Mouse (Mus musculus): ENCODE measurements around the gene Fam117a. TPM values are rescaled to one million over a fixed set of nuclear protein-coding genes. Genes with fewer than 3 reads are reported as not detected.
A peak's percentile ranks its signal among the peaks of the same experiment; 100 is the strongest.
"Not testable (repeated sequence)": the region's sequence is repeated elsewhere in the genome, so short reads cannot be mapped to it uniquely, and the experiment has no call there.

Gene Fam117a
- total RNA-seq, 2 experiments from 2014 or later = 62.5 to 72.2 TPM

- no peak for ATAC-seq (ENCODE audit: poor library complexity, severe bottlenecking)
These were observed 54.4 kb downstream of the Fam117a start for GRCm38 (mm10) chr11:95391201-95391600.

DNA sequence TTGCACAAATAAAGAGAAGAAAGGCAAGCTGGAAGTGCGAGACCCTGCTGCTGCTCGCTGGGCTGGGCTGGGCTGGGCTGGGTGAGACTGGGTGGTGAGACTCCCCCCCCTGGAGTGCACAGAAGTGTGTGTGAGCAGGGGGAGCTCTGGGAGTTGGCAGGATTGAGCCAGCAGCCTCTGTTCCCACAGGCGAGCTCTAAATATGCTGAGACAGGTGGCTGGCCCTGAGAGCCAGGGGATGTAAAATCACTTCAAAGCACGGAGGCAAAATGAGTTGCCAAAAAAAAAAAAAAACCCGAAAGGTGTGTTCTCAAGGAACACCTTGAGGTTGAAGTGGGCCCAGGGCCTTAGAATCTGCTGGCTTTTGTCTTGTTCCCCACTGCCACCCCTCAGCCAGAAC, 54.9 kb downstream of the Fam117a start:
- ATAC-seq (ENCODE audit: poor library complexity, severe bottlenecking) = no peak

GRCm38 (mm10) chr11:95392223-95392667, 55.4 kb downstream of the Fam117a start:
- ATAC-seq (ENCODE audit: poor library complexity, severe bottlenecking) = no peak

GRCm38 (mm10) chr11:95392708-95393499, 56.1 kb downstream of the Fam117a start:
- ATAC-seq (ENCODE audit: poor library complexity, severe bottlenecking) = no peak

DNA sequence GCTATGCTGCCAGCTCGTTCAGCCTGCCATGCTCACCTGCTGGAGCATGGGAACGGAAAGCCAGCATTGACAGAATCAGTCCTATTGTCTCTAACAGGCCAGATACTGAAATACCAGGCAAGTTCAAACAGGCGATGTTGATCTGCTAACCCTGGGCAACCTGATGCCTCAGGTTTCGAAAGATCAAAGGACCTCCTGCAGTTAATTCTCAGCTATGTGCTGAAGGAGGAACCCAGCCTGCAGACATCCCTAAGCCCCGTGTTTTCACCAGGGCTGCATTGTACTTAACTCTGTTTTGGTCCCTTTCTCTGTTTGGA, 56.6 kb downstream of the Fam117a start:
- ATAC-seq (ENCODE audit: poor library complexity, severe bottlenecking) = no peak

DNA sequence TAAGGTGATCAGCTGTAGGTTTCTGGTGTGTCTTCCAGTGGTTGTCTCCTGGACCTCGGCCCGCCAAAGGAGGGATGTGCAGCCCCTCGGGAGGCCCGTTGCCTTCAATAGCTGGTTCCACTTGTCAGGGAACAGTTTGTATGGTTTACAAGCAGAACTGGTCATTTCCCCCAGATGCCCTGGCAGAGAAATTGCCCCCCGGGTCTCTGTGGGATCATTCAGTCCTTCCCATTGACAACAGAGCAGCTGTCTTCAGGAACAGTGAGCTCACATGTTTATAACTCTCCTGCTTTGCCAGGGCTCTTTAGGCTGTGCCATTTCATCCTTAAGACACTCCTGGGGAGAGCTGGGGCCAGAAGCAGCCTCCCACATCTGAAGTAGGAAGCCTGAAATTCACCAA, 57.3 kb downstream of the Fam117a start:
- ATAC-seq (ENCODE audit: poor library complexity, severe bottlenecking) = no peak

DNA sequence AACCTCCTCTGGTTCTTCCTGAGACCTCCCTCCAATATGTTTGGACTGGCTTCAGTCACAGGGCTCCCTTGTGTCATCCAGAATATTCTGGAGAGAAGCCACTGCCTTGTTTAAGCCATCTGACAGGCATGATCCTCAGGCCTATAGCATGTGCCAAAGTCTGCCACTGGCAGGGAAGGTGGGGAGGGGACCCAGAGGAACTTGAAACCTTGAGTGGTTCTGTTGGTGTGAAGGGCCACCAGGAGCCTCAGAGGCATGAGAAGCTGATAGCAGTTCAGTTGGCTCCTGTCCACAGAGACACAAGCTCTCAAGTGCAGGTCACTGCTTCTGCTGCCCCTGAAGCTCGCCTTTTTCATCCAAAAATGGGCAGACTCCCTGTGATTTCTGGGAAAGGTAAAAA, 59.7 kb downstream of the Fam117a start:
- ATAC-seq (ENCODE audit: poor library complexity, severe bottlenecking) = no peak

DNA sequence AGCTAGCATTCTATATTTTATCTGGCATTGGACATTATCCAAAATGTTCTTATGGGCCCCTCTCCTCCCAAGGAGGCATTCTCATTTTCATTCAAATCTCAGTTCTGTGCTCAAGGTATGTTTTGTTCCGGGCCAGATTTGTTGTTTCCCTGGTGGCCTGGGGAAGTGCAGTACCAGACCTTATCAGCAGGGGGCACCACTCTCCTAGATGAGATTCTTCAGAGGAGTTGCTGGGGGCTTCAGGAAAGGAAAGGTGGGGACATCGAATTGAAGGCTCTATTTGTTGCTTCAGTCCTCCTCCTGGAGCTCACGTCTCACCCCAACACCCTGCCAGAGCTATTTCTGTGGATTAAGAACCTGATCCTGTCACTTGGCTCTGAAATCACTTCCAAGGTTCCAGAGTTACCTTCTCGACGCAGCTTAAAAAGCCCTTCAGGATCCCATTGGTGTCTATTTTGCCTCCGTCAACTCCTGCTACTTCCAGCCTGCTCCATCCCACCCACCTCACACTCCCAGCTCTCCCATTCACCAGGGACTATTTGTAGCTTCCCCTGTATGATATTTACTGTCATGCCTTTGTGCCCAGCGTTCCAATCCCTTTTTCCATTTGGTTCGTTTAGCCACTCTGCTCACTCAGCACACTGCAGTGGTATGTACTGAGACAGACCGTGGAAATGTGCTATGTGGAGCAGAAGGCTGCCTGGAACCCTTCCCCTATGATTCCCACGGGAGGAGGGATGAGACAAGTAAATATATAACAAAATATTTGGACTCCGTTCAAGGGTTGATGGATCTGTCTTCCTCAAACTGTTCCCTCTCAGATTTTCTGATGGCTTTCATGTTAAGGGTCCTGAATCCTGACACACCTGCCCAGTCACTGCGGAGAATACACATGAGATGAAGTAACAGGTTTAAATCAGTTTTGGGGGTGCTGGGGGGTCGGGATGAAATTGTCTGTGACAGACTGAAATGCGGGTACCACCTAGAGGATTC, 61.3 kb downstream of the Fam117a start:
- peak; percentile 76 for ATAC-seq (ENCODE audit: poor library complexity, severe bottlenecking)

GRCm38 (mm10) chr11:95399520-95400020, 62.8 kb downstream of the Fam117a start:
- ATAC-seq (ENCODE audit: poor library complexity, severe bottlenecking) = no peak

- no peak for ATAC-seq (ENCODE audit: poor library complexity, severe bottlenecking)
These were observed 64.8 kb downstream of the Fam117a start for GRCm38 (mm10) chr11:95401568-95401967.

GRCm38 (mm10) chr11:95402196-95402595, 65.4 kb downstream of the Fam117a start:
- no peak for ATAC-seq (ENCODE audit: poor library complexity, severe bottlenecking)

GRCm38 (mm10) chr11:95402658-95403101, 65.9 kb downstream of the Fam117a start:
- ATAC-seq (ENCODE audit: poor library complexity, severe bottlenecking) = no peak

- ATAC-seq (ENCODE audit: poor library complexity, severe bottlenecking) = no peak
These were observed 66.8 kb downstream of the Fam117a start for GRCm38 (mm10) chr11:95403382-95404340.

DNA sequence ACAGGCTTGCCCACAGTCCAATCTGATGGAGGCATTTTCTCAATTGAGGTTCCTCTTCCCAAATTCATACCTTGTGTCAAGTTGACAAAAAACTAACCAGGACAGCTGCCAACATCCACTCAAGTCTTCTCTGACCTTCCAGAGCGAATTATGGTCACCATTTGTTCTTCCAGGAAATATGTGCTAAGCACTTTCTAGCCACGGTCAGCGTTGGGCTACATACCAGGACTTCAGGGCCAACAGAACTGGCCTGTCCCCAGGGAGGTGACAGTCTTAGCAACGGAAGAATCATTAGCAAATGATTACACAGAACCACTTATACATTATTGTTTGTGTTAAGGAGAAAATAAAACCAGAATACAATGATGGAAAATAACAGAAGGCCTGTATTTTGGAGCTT, 69.0 kb downstream of the Fam117a start:
- ATAC-seq (ENCODE audit: poor library complexity, severe bottlenecking) = no peak

DNA sequence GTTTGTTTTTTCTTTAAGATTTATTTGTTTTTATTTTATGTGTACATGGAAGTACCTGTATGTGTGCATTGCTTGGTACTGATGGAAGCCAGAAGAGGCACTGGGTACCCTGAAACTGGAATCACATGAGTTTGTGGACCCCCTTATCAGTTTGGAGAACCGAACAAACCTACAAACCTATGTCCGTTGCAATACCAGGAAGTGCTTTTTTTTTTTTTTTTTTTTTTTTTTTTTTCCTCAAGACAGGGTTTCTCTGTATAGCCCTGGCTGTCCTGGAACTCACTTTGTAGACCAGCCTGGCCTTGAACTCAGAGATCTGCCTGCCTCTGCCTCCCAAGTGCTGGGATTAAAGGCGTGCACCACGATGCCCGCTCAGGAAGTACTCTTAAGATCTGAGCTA, 69.6 kb downstream of the Fam117a start:
- not testable (repeated sequence) for ATAC-seq (ENCODE audit: poor library complexity, severe bottlenecking)

- no peak for ATAC-seq (ENCODE audit: poor library complexity, severe bottlenecking)
These were observed 72.8 kb downstream of the Fam117a start for GRCm38 (mm10) chr11:95409450-95410112.

GRCm38 (mm10) chr11:95411453-95412013, 74.7 kb downstream of the Fam117a start:
- ATAC-seq (ENCODE audit: poor library complexity, severe bottlenecking) = no peak

GRCm38 (mm10) chr11:95412615-95413014, 75.8 kb downstream of the Fam117a start:
- no peak for ATAC-seq (ENCODE audit: poor library complexity, severe bottlenecking)

Measured in megakaryocyte, adult 5-6 weeks (primary cell).